Mouse (Mus musculus): ENCODE measurements at regions not wholly inside any gene's neighbourhood (a gene's known extent, or its start where the extent isn't known, plus 50 kb on each side); places are given as distances from the start of the nearest gene placed in this dataset.
"Not testable (repeated sequence)": the region's sequence is repeated elsewhere in the genome, so short reads cannot be mapped to it uniquely, and the experiment has no call there.

DNA sequence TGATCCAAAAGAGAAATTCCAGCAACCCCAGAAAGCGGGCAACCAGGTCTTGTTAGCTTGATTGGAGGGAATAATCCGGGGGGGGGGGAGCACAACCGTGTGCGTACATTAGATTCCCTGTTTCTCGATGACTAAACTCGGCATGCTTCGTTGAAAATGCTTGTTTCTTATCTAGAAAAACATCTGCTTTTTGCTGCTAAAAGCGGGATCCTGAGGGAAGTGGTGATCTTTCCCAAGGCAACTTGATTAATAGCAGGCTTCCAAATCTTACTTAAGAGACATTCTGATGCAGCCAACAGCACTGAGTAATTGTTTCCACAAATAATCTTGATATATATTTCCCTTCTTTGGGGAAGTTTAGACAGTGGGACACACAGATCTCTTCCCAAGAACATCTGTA, 338.0 kb upstream of the Pkdcc start:
- Histone ChIP-seq H3K4me3 (ENCODE audit: low read depth, low read length) (no peak overlapping the region), H3K27ac (ENCODE audit: low read depth) (no peak overlapping the region), H3K36me3 (ENCODE audit: control insufficient read depth, insufficient read depth, low read length) (no peaks in the 10 kb centered on the region), H3K4me1 (replicated peaks; ENCODE audit: control insufficient read depth, insufficient read depth, low read length) (no peaks in the 10 kb centered on the region), H3K9ac (ENCODE audit: low read length) (no peak overlapping the region), H3K4me2 (ENCODE audit: low read length) (no peak overlapping the region), H3K9me3 (ENCODE audit: control insufficient read depth, low read length) (no peaks in the 10 kb centered on the region), H3K27me3 (replicated peaks; ENCODE audit: control insufficient read depth, insufficient read depth, low read length) (no peaks in the 10 kb centered on the region)
- 70% methylated on average over 8 of the region's 8 CpGs for WGBS
- ATAC-seq (replicated peaks; ENCODE audit: low FRiP score, low TSS enrichment, low read depth) (no peak), DNase-seq (ENCODE audit: low spot score) (no peak)

DNA sequence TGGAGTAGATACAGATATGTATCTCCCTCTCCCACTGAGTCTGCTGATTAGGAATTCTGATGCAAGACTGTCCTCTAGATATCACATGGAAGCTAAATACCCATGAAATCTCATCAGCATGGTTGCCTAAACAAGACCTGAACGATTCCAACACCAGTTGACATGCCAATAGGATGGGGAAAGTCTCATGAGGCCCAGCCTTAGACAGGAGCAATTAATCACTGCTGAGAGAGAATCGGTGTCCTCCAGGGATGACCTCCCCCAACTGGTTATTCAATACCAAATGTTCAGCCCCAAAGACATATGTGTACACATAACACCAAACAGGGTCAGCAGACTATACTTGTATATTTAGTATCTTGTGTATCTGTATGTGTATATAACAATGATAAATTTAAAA, 314.5 kb upstream of the Pkdcc start:
- WGBS: 32% methylated on average over 2 of the region's 2 CpGs
- DNase-seq (ENCODE audit: low spot score): no peak
- Histone ChIP-seq H3K4me2 (ENCODE audit: low read length) (no peak overlapping the region), H3K27me3 (replicated peaks; ENCODE audit: control insufficient read depth, insufficient read depth, low read length) (no peaks in the 10 kb centered on the region), H3K36me3 (ENCODE audit: control insufficient read depth, insufficient read depth, low read length) (no peaks in the 10 kb centered on the region), H3K27ac (ENCODE audit: low read depth) (no peak overlapping the region), H3K9ac (ENCODE audit: low read length) (no peak overlapping the region), H3K4me1 (replicated peaks; ENCODE audit: control insufficient read depth, insufficient read depth, low read length) (no peaks in the 10 kb centered on the region), H3K9me3 (ENCODE audit: control insufficient read depth, low read length) (no peaks in the 10 kb centered on the region), H3K4me3 (ENCODE audit: low read depth, low read length) (no peak overlapping the region)
- no peak for ATAC-seq (replicated peaks; ENCODE audit: low FRiP score, low TSS enrichment, low read depth)

DNA sequence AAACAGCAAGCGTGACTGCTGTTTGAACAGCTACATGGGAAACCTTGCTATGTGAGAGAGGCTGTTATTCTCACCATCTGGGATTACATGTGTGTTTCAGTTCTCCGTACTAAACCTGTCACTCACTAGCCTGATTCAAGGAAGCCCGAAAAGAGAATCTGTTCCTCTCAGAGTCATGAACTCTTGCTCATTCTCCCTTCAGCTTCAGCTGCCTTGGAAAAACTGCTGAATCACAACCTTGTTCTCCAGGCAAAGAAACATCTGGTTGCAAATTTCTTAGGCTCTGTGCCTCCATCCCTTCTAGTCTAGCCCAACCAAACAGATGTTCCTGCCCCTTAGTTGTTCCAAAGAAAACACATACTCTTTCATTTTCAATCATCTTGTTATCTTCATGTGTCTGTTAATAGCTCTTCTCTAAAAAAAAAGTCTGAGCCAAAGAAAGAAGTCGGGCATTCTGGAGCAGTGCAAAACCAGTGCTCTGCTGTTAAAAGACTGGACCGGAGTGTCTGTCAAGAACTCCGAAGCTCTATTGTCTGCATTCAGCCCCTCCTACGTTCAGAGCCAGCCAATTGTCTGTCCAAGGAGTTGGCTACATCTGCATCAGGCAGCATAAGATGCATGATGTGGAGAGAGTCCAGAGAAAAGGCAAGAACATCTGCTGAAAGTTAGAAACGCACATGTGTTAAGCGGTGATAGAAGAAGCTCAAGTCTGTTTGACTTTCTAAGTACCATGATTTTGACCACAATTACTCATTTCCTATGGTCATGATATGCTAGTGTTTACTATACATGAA, 313.8 kb upstream of the Pkdcc start:
- WGBS: 67% methylated on average over 9 of the region's 9 CpGs
- no peaks in the 10 kb centered on the region for H3K36me3 ChIP-seq (ENCODE audit: control insufficient read depth, insufficient read depth, low read length)
- no peak overlapping the region for H3K27ac ChIP-seq (ENCODE audit: low read depth)
- no peaks in the 10 kb centered on the region for H3K27me3 ChIP-seq (replicated peaks; ENCODE audit: control insufficient read depth, insufficient read depth, low read length)
- H3K4me2 ChIP-seq (ENCODE audit: low read length): no peak overlapping the region
- no peak overlapping the region for H3K9ac ChIP-seq (ENCODE audit: low read length)
- no peaks in the 10 kb centered on the region for H3K9me3 ChIP-seq (ENCODE audit: control insufficient read depth, low read length)
- no peak for DNase-seq (ENCODE audit: low spot score)
- no peak for ATAC-seq (replicated peaks; ENCODE audit: low FRiP score, low TSS enrichment, low read depth)
- no peaks in the 10 kb centered on the region for H3K4me1 ChIP-seq (replicated peaks; ENCODE audit: control insufficient read depth, insufficient read depth, low read length)
- H3K4me3 ChIP-seq (ENCODE audit: low read depth, low read length): no peak overlapping the region

DNA sequence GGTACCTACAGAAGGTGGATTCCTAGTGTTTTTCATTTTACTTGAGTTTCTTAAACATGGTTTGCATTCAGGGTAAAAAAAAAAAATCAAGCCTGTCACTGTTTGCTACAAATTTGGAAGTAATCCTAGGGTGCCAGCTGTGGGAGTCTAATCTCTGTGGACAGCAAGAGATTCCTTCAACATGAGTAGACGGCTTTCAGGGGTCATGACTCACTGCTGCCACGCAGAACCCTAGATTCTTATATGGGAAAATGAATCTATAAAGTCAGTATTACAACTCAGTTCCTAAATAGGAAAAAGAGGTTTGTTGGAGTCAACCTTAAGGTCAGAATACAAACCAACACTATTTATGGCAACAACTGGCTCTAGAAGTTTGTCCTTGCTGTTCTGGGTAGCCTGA, 310.1 kb upstream of the Pkdcc start:
- WGBS: 78% methylated on average over 2 of the region's 2 CpGs

DNA sequence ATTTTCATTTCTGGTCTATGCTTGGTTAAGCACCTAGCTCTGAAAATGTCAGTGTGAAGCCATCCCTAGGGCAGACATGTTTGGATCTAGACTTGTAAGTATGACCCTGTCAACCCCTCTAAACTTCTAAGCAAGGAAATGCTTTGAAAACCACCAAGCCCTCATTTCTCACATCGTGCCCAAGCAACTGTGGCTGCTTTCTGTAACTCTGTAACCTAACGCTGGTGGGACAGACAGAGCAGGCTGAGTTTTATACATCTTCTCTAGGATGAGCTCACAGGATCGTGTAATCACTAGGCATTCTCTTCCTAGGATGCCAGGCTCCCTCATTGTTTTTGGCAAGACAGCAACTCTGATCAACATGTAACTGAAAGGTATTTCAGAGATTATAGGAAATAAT, 309.6 kb upstream of the Pkdcc start:
- no peak for DNase-seq (ENCODE audit: low spot score)
- ATAC-seq (replicated peaks; ENCODE audit: low FRiP score, low TSS enrichment, low read depth): no peak
- no peaks in the 10 kb centered on the region for H3K4me1 ChIP-seq (replicated peaks; ENCODE audit: control insufficient read depth, insufficient read depth, low read length)
- no peak overlapping the region for H3K9ac ChIP-seq (ENCODE audit: low read length)
- H3K4me3 ChIP-seq (ENCODE audit: low read depth, low read length): no peak overlapping the region
- H3K27me3 ChIP-seq (replicated peaks; ENCODE audit: control insufficient read depth, insufficient read depth, low read length): no peaks in the 10 kb centered on the region
- WGBS: 55% methylated on average over 3 of the region's 3 CpGs
- no peaks in the 10 kb centered on the region for H3K9me3 ChIP-seq (ENCODE audit: control insufficient read depth, low read length)
- no peak overlapping the region for H3K4me2 ChIP-seq (ENCODE audit: low read length)
- no peak overlapping the region for H3K27ac ChIP-seq (ENCODE audit: low read depth)
- no peaks in the 10 kb centered on the region for H3K36me3 ChIP-seq (ENCODE audit: control insufficient read depth, insufficient read depth, low read length)

More for the DNA sequence above, 310.1 kb upstream of the Pkdcc start:
- H3K4me1 ChIP-seq (replicated peaks; ENCODE audit: control insufficient read depth, insufficient read depth, low read length): no peaks in the 10 kb centered on the region
- ATAC-seq (replicated peaks; ENCODE audit: low FRiP score, low TSS enrichment, low read depth): no peak
- no peak overlapping the region for H3K4me3 ChIP-seq (ENCODE audit: low read depth, low read length)
- H3K27ac ChIP-seq (ENCODE audit: low read depth): no peak overlapping the region
- no peak overlapping the region for H3K9ac ChIP-seq (ENCODE audit: low read length)
- DNase-seq (ENCODE audit: low spot score): no peak
- no peaks in the 10 kb centered on the region for H3K36me3 ChIP-seq (ENCODE audit: control insufficient read depth, insufficient read depth, low read length)
- no peaks in the 10 kb centered on the region for H3K27me3 ChIP-seq (replicated peaks; ENCODE audit: control insufficient read depth, insufficient read depth, low read length)
- H3K9me3 ChIP-seq (ENCODE audit: control insufficient read depth, low read length): no peaks in the 10 kb centered on the region
- H3K4me2 ChIP-seq (ENCODE audit: low read length): no peak overlapping the region

DNA sequence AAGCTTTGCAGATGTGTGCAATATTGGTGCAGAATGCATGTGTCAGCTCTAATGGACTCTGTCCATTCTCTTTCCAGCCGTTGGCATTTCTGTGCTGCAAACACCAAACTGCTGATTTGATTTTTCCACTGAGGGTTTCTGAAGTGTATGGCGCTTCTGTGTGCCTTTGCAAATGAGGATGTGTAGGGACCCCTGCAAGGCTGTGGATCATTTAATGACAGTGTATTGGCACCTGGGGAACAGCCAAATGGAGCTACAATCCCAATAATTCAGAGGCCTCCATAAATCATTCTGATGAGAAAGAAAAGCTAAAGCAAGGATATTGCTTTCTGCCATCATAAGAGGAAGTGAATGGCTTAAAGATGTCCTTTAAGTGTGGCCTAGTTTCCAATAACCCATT, 305.9 kb upstream of the Pkdcc start:
- 68% methylated on average over 2 of the region's 2 CpGs for WGBS
- H3K4me1 ChIP-seq (replicated peaks; ENCODE audit: control insufficient read depth, insufficient read depth, low read length): no peaks in the 10 kb centered on the region
- DNase-seq (ENCODE audit: low spot score): no peak

DNA sequence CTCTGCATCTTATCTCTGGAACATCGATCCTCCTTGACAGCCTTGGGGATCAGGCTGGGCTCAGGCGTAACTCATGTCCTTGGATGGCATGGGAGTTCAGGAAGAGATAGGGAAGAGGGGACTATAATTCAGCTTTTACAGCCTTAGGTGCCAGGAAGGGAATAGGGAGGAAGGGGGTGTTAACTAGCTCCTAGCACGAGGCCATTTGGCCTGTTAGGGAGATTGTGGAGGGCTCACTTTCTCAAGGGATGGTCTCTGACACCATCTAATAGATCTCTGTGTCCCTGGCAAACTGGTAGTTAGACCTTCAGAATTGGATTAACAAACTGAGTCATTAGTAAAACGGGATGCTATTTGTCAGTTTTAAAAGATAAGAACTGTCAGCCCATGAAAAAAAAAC, 292.1 kb upstream of the Pkdcc start:
- not testable (repeated sequence) for H3K4me2 ChIP-seq (ENCODE audit: low read length); DNase-seq (ENCODE audit: low spot score); H3K9ac ChIP-seq (ENCODE audit: low read length); H3K4me1 ChIP-seq (replicated peaks; ENCODE audit: control insufficient read depth, insufficient read depth, low read length); H3K9me3 ChIP-seq (ENCODE audit: control insufficient read depth, low read length); H3K36me3 ChIP-seq (ENCODE audit: control insufficient read depth, insufficient read depth, low read length); H3K27ac ChIP-seq (ENCODE audit: low read depth); H3K4me3 ChIP-seq (ENCODE audit: low read depth, low read length); ATAC-seq (replicated peaks; ENCODE audit: low FRiP score, low TSS enrichment, low read depth); H3K27me3 ChIP-seq (replicated peaks; ENCODE audit: control insufficient read depth, insufficient read depth, low read length)
- WGBS: 55% methylated on average over 4 of the region's 4 CpGs

More for the DNA sequence above, 305.9 kb upstream of the Pkdcc start:
- H3K9ac ChIP-seq (ENCODE audit: low read length): no peak overlapping the region
- no peak overlapping the region for H3K4me2 ChIP-seq (ENCODE audit: low read length)
- H3K27ac ChIP-seq (ENCODE audit: low read depth): no peak overlapping the region
- H3K27me3 ChIP-seq (replicated peaks; ENCODE audit: control insufficient read depth, insufficient read depth, low read length): no peaks in the 10 kb centered on the region
- H3K4me3 ChIP-seq (ENCODE audit: low read depth, low read length): no peak overlapping the region
- no peak for ATAC-seq (replicated peaks; ENCODE audit: low FRiP score, low TSS enrichment, low read depth)
- H3K36me3 ChIP-seq (ENCODE audit: control insufficient read depth, insufficient read depth, low read length): no peaks in the 10 kb centered on the region
- no peaks in the 10 kb centered on the region for H3K9me3 ChIP-seq (ENCODE audit: control insufficient read depth, low read length)

DNA sequence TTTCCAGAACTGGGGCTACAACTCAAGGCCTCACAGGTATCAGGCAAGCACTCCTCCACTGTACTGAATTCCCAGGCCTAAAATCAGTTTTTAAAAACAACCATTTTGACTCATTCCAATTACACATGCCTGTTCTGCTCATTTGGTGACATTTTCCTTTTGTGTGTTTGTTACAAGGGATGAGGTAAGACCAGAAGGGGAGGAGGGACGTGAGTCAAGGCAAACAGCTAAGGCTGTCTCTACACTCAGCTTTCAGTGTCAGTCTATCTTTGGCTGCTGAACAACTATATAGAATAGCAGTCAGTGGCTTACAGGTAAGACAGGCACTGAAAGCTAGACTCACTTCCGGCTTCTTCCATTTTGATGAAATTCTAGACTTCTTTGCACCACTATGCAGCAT, 289.3 kb upstream of the Pkdcc start:
- no peak for ATAC-seq (replicated peaks; ENCODE audit: low FRiP score, low TSS enrichment, low read depth)
- 82% methylated on average over 2 of the region's 2 CpGs for WGBS
- Histone ChIP-seq H3K27me3 (replicated peaks; ENCODE audit: control insufficient read depth, insufficient read depth, low read length) (no peaks in the 10 kb centered on the region), H3K4me3 (ENCODE audit: low read depth, low read length) (no peak overlapping the region), H3K27ac (ENCODE audit: low read depth) (no peak overlapping the region), H3K36me3 (ENCODE audit: control insufficient read depth, insufficient read depth, low read length) (no peaks in the 10 kb centered on the region), H3K9me3 (ENCODE audit: control insufficient read depth, low read length) (no peaks in the 10 kb centered on the region), H3K4me1 (replicated peaks; ENCODE audit: control insufficient read depth, insufficient read depth, low read length) (no peaks in the 10 kb centered on the region), H3K4me2 (ENCODE audit: low read length) (no peak overlapping the region), H3K9ac (ENCODE audit: low read length) (no peak overlapping the region)
- no peak for DNase-seq (ENCODE audit: low spot score)

DNA sequence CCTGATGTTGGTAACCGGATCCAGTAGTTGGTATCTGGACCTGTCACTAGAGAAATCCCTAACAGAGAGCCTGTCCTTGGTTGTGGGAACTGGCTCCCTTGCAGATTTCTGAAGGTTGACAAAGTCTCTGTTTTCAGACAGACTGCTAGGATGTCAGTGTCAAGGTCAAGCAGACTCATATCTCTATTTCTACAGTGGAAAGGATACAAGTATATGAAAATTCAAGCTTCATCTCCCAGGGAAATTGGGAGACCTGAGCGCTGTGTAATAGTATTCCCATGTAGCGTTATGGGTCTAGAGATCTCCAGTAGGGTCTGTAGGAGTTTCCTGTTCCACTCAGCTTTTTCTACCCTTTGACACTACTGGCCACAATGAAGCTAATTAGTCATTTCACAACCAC, 287.4 kb upstream of the Pkdcc start:
- Histone ChIP-seq H3K4me1 (replicated peaks; ENCODE audit: control insufficient read depth, insufficient read depth, low read length) (no peaks in the 10 kb centered on the region), H3K27ac (ENCODE audit: low read depth) (no peak overlapping the region), H3K4me2 (ENCODE audit: low read length) (no peak overlapping the region), H3K36me3 (ENCODE audit: control insufficient read depth, insufficient read depth, low read length) (no peaks in the 10 kb centered on the region), H3K9ac (ENCODE audit: low read length) (no peak overlapping the region), H3K27me3 (replicated peaks; ENCODE audit: control insufficient read depth, insufficient read depth, low read length) (no peaks in the 10 kb centered on the region), H3K4me3 (ENCODE audit: low read depth, low read length) (no peak overlapping the region), H3K9me3 (ENCODE audit: control insufficient read depth, low read length) (no peaks in the 10 kb centered on the region)
- 89% methylated on average over 3 of the region's 3 CpGs for WGBS
- no peak for ATAC-seq (replicated peaks; ENCODE audit: low FRiP score, low TSS enrichment, low read depth)
- DNase-seq (ENCODE audit: low spot score): no peak
